Mouse (Mus musculus) intestine, embryonic 14.5 days (tissue): ENCODE measurements around the gene Arl8a. TPM values are rescaled to one million over a fixed set of nuclear protein-coding genes. Genes with fewer than 3 reads are reported as not detected.

Source experiments
- ATAC-seq: fragments of 200-750 bp; cut with Nextera tagmentation; replicated peaks from 2 replicates; pipeline ENCODE4 v1.8.0; 2017; ENCODE audit warnings: low read depth, moderate number of reproducible peaks, moderate TSS enrichment, moderate library complexity; ENCODE audit not compliant: low FRiP score, low TSS enrichment
- DNase-seq: peaks from one replicate; pipeline ENCODE4 v3.0.0-alpha.2; 2018; ENCODE audit warnings: low spot score
- H3K27ac ChIP-seq: fragments of 300-500 bp; sonication (generic); 2 replicates; pipeline ENCODE4 v1.5.1; 2014; ENCODE audit warnings: low read depth, mild to moderate bottlenecking, control low read depth
- H3K27me3 ChIP-seq: fragments of 300-500 bp; sonication (generic); replicated peaks from 2 replicates; pipeline ENCODE4 v1.6.1; 2014; ENCODE audit warnings: low read length, control low read depth; ENCODE audit not compliant: control insufficient read depth, insufficient read depth
- H3K36me3 ChIP-seq: fragments of 300-500 bp; sonication (generic); 2 replicates; pipeline ENCODE4 v1.6.1; 2014; ENCODE audit warnings: low read length, control low read depth; ENCODE audit not compliant: control insufficient read depth, insufficient read depth
- H3K4me1 ChIP-seq: fragments of 300-500 bp; sonication (generic); replicated peaks from 2 replicates; pipeline ENCODE4 v1.6.1; 2014; ENCODE audit warnings: low read length, control low read depth, mixed read lengths; ENCODE audit not compliant: control insufficient read depth, insufficient read depth
- H3K4me2 ChIP-seq: fragments of 300-500 bp; sonication (generic); 2 replicates; pipeline ENCODE4 v1.6.1; 2014; ENCODE audit warnings: low read length
- H3K4me3 ChIP-seq: fragments of 300-500 bp; sonication (generic); 2 replicates; pipeline ENCODE4 v1.5.1; 2014; ENCODE audit warnings: low read depth, low read length, control low read depth, mixed read lengths
- H3K9ac ChIP-seq: fragments of 300-500 bp; sonication (generic); 2 replicates; pipeline ENCODE4 v1.6.1; 2014; ENCODE audit warnings: mild to moderate bottlenecking, low read length
- H3K9me3 ChIP-seq: fragments of 300-500 bp; sonication (generic); 2 replicates; pipeline ENCODE4 v1.6.1; 2016; ENCODE audit warnings: low read length, control low read depth; ENCODE audit not compliant: control insufficient read depth
- WGBS: fragments of 180-500 bp; shearing (Covaris S2); extraction: QIAGEN DNeasy Blood & Tissue Kit; methylation state at CpG from one replicate; pipeline ENCODE4 v1.1.7; 2014; 5-methylcytosine and 5-hydroxymethylcytosine counted together
- polyA plus RNA-seq: library from polyadenylated mRNA; unstranded; fragments of >200 nt; fragmentation: Nextera tagmentation; extraction: Ambion mirVana; gene quantifications from 2 replicates; pipeline ENCODE4 v1.2.1, GENCODE M21; 2014

The Arl8a gene
- polyA plus RNA-seq, 1 experiment from 2014 or later, result 54.2 TPM

GRCm38 (mm10) chr1:135178863-135179262 lies 32.2 kb downstream of the Arl8a start:
- no peaks in the 10 kb centered on the region; the same call in 1 of the 2 replicates for H3K4me1 ChIP-seq
- H3K9ac ChIP-seq, result no peak overlapping the region
- H3K36me3 ChIP-seq, result no peaks in the 10 kb centered on the region
- WGBS, result 80% methylated on average over 7 of the region's 7 CpGs
- H3K4me2 ChIP-seq, result no peak overlapping the region
- DNase-seq, result no peak
- no peak overlapping the region for H3K4me3 ChIP-seq
- H3K27ac ChIP-seq, result no peak overlapping the region
- no peak for ATAC-seq
- no peaks in the 10 kb centered on the region for H3K9me3 ChIP-seq
- no peaks in the 10 kb centered on the region for H3K27me3 ChIP-seq

GRCm38 (mm10) chr1:135180830-135181229 lies 34.2 kb downstream of the Arl8a start:
- no peak overlapping the region for H3K9ac ChIP-seq
- no peaks in the 10 kb centered on the region; the same call in 1 of the 2 replicates for H3K4me1 ChIP-seq
- H3K4me2 ChIP-seq, result no peak overlapping the region
- ATAC-seq, result peak; percentile 77
- H3K27ac ChIP-seq, result no peak overlapping the region
- H3K36me3 ChIP-seq, result no peaks in the 10 kb centered on the region
- no peaks in the 10 kb centered on the region for H3K27me3 ChIP-seq
- WGBS, result 64% methylated on average over 10 of the region's 10 CpGs
- no peak for DNase-seq
- no peaks in the 10 kb centered on the region for H3K9me3 ChIP-seq
- H3K4me3 ChIP-seq, result no peak overlapping the region

- no peak for ATAC-seq
- no peak overlapping the region for H3K27ac ChIP-seq
- no peak for DNase-seq
- H3K36me3 ChIP-seq, result no peaks in the 10 kb centered on the region
- no peak overlapping the region for H3K9ac ChIP-seq
- H3K27me3 ChIP-seq, result no peaks in the 10 kb centered on the region
- WGBS, result 62% methylated on average over 4 of the region's 4 CpGs
- no peak overlapping the region for H3K4me3 ChIP-seq
- no peaks in the 10 kb centered on the region for H3K9me3 ChIP-seq
- H3K4me2 ChIP-seq, result no peak overlapping the region
- no peaks in the 10 kb centered on the region; the same call in 1 of the 2 replicates for H3K4me1 ChIP-seq
These were observed 34.7 kb downstream of the Arl8a start for GRCm38 (mm10) chr1:135181275-135181674.

GRCm38 (mm10) chr1:135181880-135182623 lies 35.4 kb downstream of the Arl8a start:
- H3K4me3 ChIP-seq, result no peak overlapping the region
- no peaks in the 10 kb centered on the region; the same call in 1 of the 2 replicates for H3K4me1 ChIP-seq
- 0 out of 2 replicates have a peak overlapping the region, but pooled peaks have one; percentile 2 for H3K27ac ChIP-seq
- H3K4me2 ChIP-seq, result no peak overlapping the region
- H3K9ac ChIP-seq, result no peak overlapping the region
- 89% methylated on average over 8 of the region's 8 CpGs for WGBS
- no peaks in the 10 kb centered on the region for H3K27me3 ChIP-seq
- ATAC-seq (no peak), DNase-seq (no peak)
- no peaks in the 10 kb centered on the region for H3K9me3 ChIP-seq
- H3K36me3 ChIP-seq, result no peaks in the 10 kb centered on the region

GRCm38 (mm10) chr1:135182975-135183374 lies 36.4 kb downstream of the Arl8a start:
- Histone ChIP-seq H3K27ac (peak overlapping the region; percentile 47; the same call in 1 of the 2 replicates), H3K36me3 (no peaks in the 10 kb centered on the region), H3K4me1 (no peaks in the 10 kb centered on the region; the same call in 1 of the 2 replicates), H3K27me3 (no peaks in the 10 kb centered on the region), H3K9ac (no peak overlapping the region), H3K9me3 (no peaks in the 10 kb centered on the region), H3K4me2 (no peak overlapping the region), H3K4me3 (no peak overlapping the region)
- DNase-seq (no peak), ATAC-seq (0 out of 2 replicates have a peak, but pooled peaks have one; percentile 43)
- WGBS, result 61% methylated on average over 3 of the region's 3 CpGs

- no peak overlapping the region for H3K4me3 ChIP-seq
- H3K4me1 ChIP-seq, result no peaks in the 10 kb centered on the region; the same call in 1 of the 2 replicates
- H3K36me3 ChIP-seq, result no peaks in the 10 kb centered on the region
- peak; percentile 65 for ATAC-seq
- peak overlapping the region; percentile 47; the same call in 1 of the 2 replicates for H3K27ac ChIP-seq
- H3K27me3 ChIP-seq, result no peaks in the 10 kb centered on the region
- no peak overlapping the region for H3K4me2 ChIP-seq
- no peak for DNase-seq
- no peaks in the 10 kb centered on the region for H3K9me3 ChIP-seq
- 57% methylated on average over 4 of the region's 4 CpGs for WGBS
- H3K9ac ChIP-seq, result no peak overlapping the region
These were observed 36.8 kb downstream of the Arl8a start for GRCm38 (mm10) chr1:135183448-135183847.

- Histone ChIP-seq H3K9ac (no peak overlapping the region), H3K4me2 (no peak overlapping the region), H3K27ac (0 out of 2 replicates have a peak overlapping the region, but pooled peaks have one; percentile 6), H3K27me3 (no peaks in the 10 kb centered on the region), H3K36me3 (no peaks in the 10 kb centered on the region), H3K9me3 (no peaks in the 10 kb centered on the region), H3K4me1 (no peaks in the 10 kb centered on the region; the same call in 1 of the 2 replicates), H3K4me3 (no peak overlapping the region)
- ATAC-seq, result no peak
- 53% methylated on average over 11 of the region's 11 CpGs for WGBS
- no peak for DNase-seq
These were observed 37.4 kb downstream of the Arl8a start for GRCm38 (mm10) chr1:135183941-135184570.

- WGBS, result 50% methylated on average over 5 of the region's 5 CpGs
- Histone ChIP-seq H3K27ac (no peak overlapping the region), H3K4me3 (no peak overlapping the region), H3K4me2 (no peak overlapping the region), H3K9me3 (no peaks in the 10 kb centered on the region), H3K36me3 (no peaks in the 10 kb centered on the region), H3K27me3 (no peaks in the 10 kb centered on the region), H3K4me1 (no peaks in the 10 kb centered on the region; the same call in 1 of the 2 replicates), H3K9ac (no peak overlapping the region)
- ATAC-seq (no peak), DNase-seq (no peak)
These were observed 39.3 kb downstream of the Arl8a start for GRCm38 (mm10) chr1:135185936-135186335.
